Mouse (Mus musculus) E14TG2a.4 (cell line): Measurements from ENCODE around the gene Sphk2.

ENCODE experiments used
- H3K27me3 ChIP-seq: 2 replicates; pipeline ENCODE4 v1.6.1; 2014; ENCODE audit warnings: low read length, control low read depth; ENCODE audit not compliant: insufficient read depth
- H3K36me3 ChIP-seq: 2 replicates; pipeline ENCODE4 v1.6.1; 2014; ENCODE audit warnings: low read length, control low read depth; ENCODE audit not compliant: insufficient read depth
- H3K4me1 ChIP-seq: replicated peaks from 2 replicates; pipeline ENCODE4 v1.6.1; 2014; ENCODE audit warnings: low read depth, low read length, control low read depth
- H3K4me3 ChIP-seq: replicated peaks from 2 replicates; pipeline ENCODE4 v1.5.1; 2014; ENCODE audit warnings: mild to moderate bottlenecking, low read length
- H3K9me3 ChIP-seq: 2 replicates; pipeline ENCODE4 v1.6.1; 2014; ENCODE audit warnings: low read length, control low read depth
- CTCF ChIP-seq: conservative IDR thresholded peaks from 2 replicates; pipeline ENCODE4 v1.5.1; 2014; ENCODE audit warnings: low read length
- NANOG ChIP-seq: IDR thresholded peaks from 2 replicates; pipeline ENCODE4 v1.6.1; 2014; ENCODE audit warnings: borderline replicate concordance, low read length, mixed read lengths
- POU5F1 ChIP-seq: IDR thresholded peaks from 2 replicates; pipeline ENCODE4 v1.6.1; 2014; ENCODE audit warnings: low read length, borderline replicate concordance

The Sphk2 gene

GRCm38 (mm10) chr7:45748110-45748509 lies 30.3 kb upstream of the Sphk2 start:
- Histone ChIP-seq H3K9me3 (no peaks in the 10 kb centered on the region), H3K27me3 (no peaks in the 10 kb centered on the region; the same call in 1 of the 2 replicates), H3K4me3 (no peak overlapping the region), H3K36me3 (no peaks in the 10 kb centered on the region), H3K4me1 (peaks cover 27% of the 10 kb centered on the region)
- no peak for TF ChIP-seq NANOG
- TF ChIP-seq CTCF = no peak
- no peak for TF ChIP-seq POU5F1

GRCm38 (mm10) chr7:45747450-45747849 lies 29.6 kb upstream of the Sphk2 start:
- Histone ChIP-seq H3K9me3 (no peaks in the 10 kb centered on the region), H3K4me1 (peaks cover 32% of the 10 kb centered on the region), H3K4me3 (no peak overlapping the region), H3K36me3 (no peaks in the 10 kb centered on the region), H3K27me3 (no peaks in the 10 kb centered on the region; the same call in 1 of the 2 replicates)
- no peak; the same call in 1 of the 2 replicates for TF ChIP-seq NANOG
- TF ChIP-seq POU5F1 = no peak
- TF ChIP-seq CTCF = no peak

- Histone ChIP-seq H3K9me3 (no peaks in the 10 kb centered on the region), H3K27me3 (no peaks in the 10 kb centered on the region; the same call in 1 of the 2 replicates), H3K36me3 (no peaks in the 10 kb centered on the region), H3K4me1 (peaks cover 38% of the 10 kb centered on the region), H3K4me3 (no peak overlapping the region)
- TF ChIP-seq POU5F1 (no peak), CTCF (peak; percentile 89), NANOG (no peak)
Measured at GRCm38 (mm10) chr7:45746518-45746917, 28.7 kb upstream of the Sphk2 start.

- no peak overlapping the region for H3K4me3 ChIP-seq
- H3K36me3 ChIP-seq = no peaks in the 10 kb centered on the region
- TF ChIP-seq POU5F1 (no peak), NANOG (no peak), CTCF (no peak)
- H3K4me1 ChIP-seq = peaks cover 24% of the 10 kb centered on the region
- no peaks in the 10 kb centered on the region; the same call in 1 of the 2 replicates for H3K27me3 ChIP-seq
- H3K9me3 ChIP-seq = no peaks in the 10 kb centered on the region
Measured at GRCm38 (mm10) chr7:45744387-45744786, 26.6 kb upstream of the Sphk2 start.

GRCm38 (mm10) chr7:45742338-45742737 lies 24.5 kb upstream of the Sphk2 start:
- peak overlapping the region; percentile 51 for H3K4me3 ChIP-seq
- no peaks in the 10 kb centered on the region for H3K36me3 ChIP-seq
- H3K9me3 ChIP-seq = no peaks in the 10 kb centered on the region
- peaks cover 23% of the 10 kb centered on the region for H3K4me1 ChIP-seq
- no peak for TF ChIP-seq POU5F1
- TF ChIP-seq NANOG = no peak
- no peak; the same call in 1 of the 2 replicates for TF ChIP-seq CTCF
- H3K27me3 ChIP-seq = no peaks in the 10 kb centered on the region

- Histone ChIP-seq H3K27me3 (no peaks in the 10 kb centered on the region), H3K9me3 (no peaks in the 10 kb centered on the region), H3K4me1 (peaks cover 17% of the 10 kb centered on the region), H3K36me3 (no peaks in the 10 kb centered on the region), H3K4me3 (no peak overlapping the region)
- TF ChIP-seq CTCF = no peak
- TF ChIP-seq POU5F1 = no peak
- no peak for TF ChIP-seq NANOG
Measured at GRCm38 (mm10) chr7:45741777-45742176, 24.0 kb upstream of the Sphk2 start.

GRCm38 (mm10) chr7:45741308-45741707 lies 23.5 kb upstream of the Sphk2 start:
- Histone ChIP-seq H3K36me3 (no peaks in the 10 kb centered on the region), H3K4me3 (no peak overlapping the region), H3K4me1 (peaks cover 15% of the 10 kb centered on the region), H3K27me3 (no peaks in the 10 kb centered on the region), H3K9me3 (no peaks in the 10 kb centered on the region)
- TF ChIP-seq CTCF = no peak
- no peak for TF ChIP-seq NANOG
- TF ChIP-seq POU5F1 = no peak

- Histone ChIP-seq H3K9me3 (no peaks in the 10 kb centered on the region), H3K36me3 (no peaks in the 10 kb centered on the region), H3K27me3 (no peaks in the 10 kb centered on the region), H3K4me3 (no peak overlapping the region), H3K4me1 (peaks cover 24% of the 10 kb centered on the region)
- TF ChIP-seq NANOG (no peak), CTCF (no peak), POU5F1 (no peak)
Measured at GRCm38 (mm10) chr7:45739820-45740219, 22.0 kb upstream of the Sphk2 start.

- H3K36me3 ChIP-seq = no peaks in the 10 kb centered on the region
- H3K9me3 ChIP-seq = no peaks in the 10 kb centered on the region
- peaks cover 26% of the 10 kb centered on the region for H3K4me1 ChIP-seq
- peak; percentile 20; the same call in 1 of the 2 replicates for TF ChIP-seq CTCF
- TF ChIP-seq NANOG = no peak
- H3K27me3 ChIP-seq = no peaks in the 10 kb centered on the region
- no peak overlapping the region for H3K4me3 ChIP-seq
Measured at GRCm38 (mm10) chr7:45739162-45739763, 21.5 kb upstream of the Sphk2 start.
